Mouse (Mus musculus) stomach, postnatal 0 days (tissue): ENCODE data around the gene Iars2.

Source experiments
- CTCF ChIP-seq: IDR thresholded peaks from 2 replicates; pipeline ENCODE4 v1.5.1; 2016; ENCODE audit warnings: antibody characterized with exemption, low read depth, mild to moderate bottlenecking, moderate library complexity
- EP300 ChIP-seq: optimal IDR thresholded peaks from 2 replicates; pipeline ENCODE3; 2016; ENCODE audit warnings: antibody characterized with exemption

GRCm38 (mm10) chr1:185352151-185352550, 23.0 kb upstream of the Iars2 start:
- TF ChIP-seq CTCF: no peak
- TF ChIP-seq EP300: no peak
